In genomic region chr1:69024858-69025257, GRCm38 (mm10) we compare ENCODE assay signal across 10 mouse cellular contexts.
DNase-seq lines count a peak whose midpoint lies in the region; ATAC-seq lines count a peak whose summit lies in the region.
"Had no signal": no experiment of that assay in that cellular context is flagged by ENCODE, and none has a peak within 500 bp of the region (broad histone marks: within the 10 kb centered on the region; RNA-seq: fewer than 3 reads in every experiment).

No protein-coding gene starts in this region.

- H3K4me2 ChIP-seq in forebrain, embryonic 11.5 days (ENCODE audit: low read depth, low read length, severe bottlenecking), result no peak overlapping the region
- H3K4me2 ChIP-seq in midbrain, embryonic 13.5 days (replicated peaks), result no peak overlapping the region; the same call in 1 of the 2 replicates
- H3K4me2 ChIP-seq: stomach, embryonic 15.5 days had no signal

- 15% methylated on average over 3 of the region's 3 CpGs for WGBS in heart, embryonic 10.5 days
- WGBS in forebrain, embryonic 11.5 days, result 5% methylated on average over 3 of the region's 3 CpGs
- WGBS in midbrain, embryonic 13.5 days, result 5% methylated on average over 3 of the region's 3 CpGs

- no peaks in the 10 kb centered on the region for H3K36me3 ChIP-seq in heart, embryonic 10.5 days
- H3K36me3 ChIP-seq in forebrain, embryonic 11.5 days (ENCODE audit: control insufficient read depth, insufficient read depth, low read length), result no peaks in the 10 kb centered on the region
- H3K36me3 ChIP-seq in midbrain, embryonic 13.5 days, result no peaks in the 10 kb centered on the region
- H3K36me3 ChIP-seq: stomach, embryonic 15.5 days had no signal

- DNase-seq in heart, embryonic 10.5 days (ENCODE audit: low spot score), result peak; percentile 77
- no peak for DNase-seq in heart, adult 11 months
- peak; percentile 50 for DNase-seq in forebrain, embryonic 11.5 days (ENCODE audit: low spot score)
- peak; percentile 12 for DNase-seq in kidney, adult 11 months
- no peak for DNase-seq in spleen, postnatal 4 days (ENCODE audit: low spot score in 2 of 2)
- no peak for DNase-seq in frontal cortex, adult 2 months (ENCODE audit: extremely low spot score in 1 of 2, low spot score in 1 of 2)
- DNase-seq in liver, result no peak
- DNase-seq: lung, postnatal 10 days had no signal

- H3K27ac ChIP-seq in heart, embryonic 10.5 days, result peak overlapping the region; percentile 73; the same call in 1 of the 2 replicates
- H3K27ac ChIP-seq in forebrain, embryonic 11.5 days (ENCODE audit: low read depth, low read length), result no peak overlapping the region
- H3K27ac ChIP-seq in midbrain, embryonic 13.5 days, result peak overlapping the region; percentile 58
- H3K27ac ChIP-seq: stomach, embryonic 15.5 days had no signal

- peak; percentile 66 for ATAC-seq in forebrain, embryonic 11.5 days (replicated peaks; ENCODE audit: low FRiP score)
- peak; percentile 91 for ATAC-seq in midbrain, embryonic 13.5 days

- no peaks in the 10 kb centered on the region for H3K9me3 ChIP-seq in heart, embryonic 10.5 days
- no peaks in the 10 kb centered on the region for H3K9me3 ChIP-seq in forebrain, embryonic 11.5 days (ENCODE audit: control insufficient read depth, low read length)
- H3K9me3 ChIP-seq in midbrain, embryonic 13.5 days, result no peaks in the 10 kb centered on the region
- H3K9me3 ChIP-seq: stomach, embryonic 15.5 days had no signal

- H3K27me3 ChIP-seq in heart, embryonic 10.5 days (ENCODE audit: insufficient read depth, poor library complexity, severe bottlenecking), result no peaks in the 10 kb centered on the region
- H3K27me3 ChIP-seq in forebrain, embryonic 11.5 days (ENCODE audit: control insufficient read depth, insufficient read depth, low read length), result peaks cover 14% of the 10 kb centered on the region
- H3K27me3 ChIP-seq in midbrain, embryonic 13.5 days, result no peaks in the 10 kb centered on the region
- H3K27me3 ChIP-seq: stomach, embryonic 15.5 days had no signal

- H3K4me1 ChIP-seq in heart, embryonic 10.5 days, result peaks cover 10% of the 10 kb centered on the region; the same call in 1 of the 2 replicates
- H3K4me1 ChIP-seq in forebrain, embryonic 11.5 days (replicated peaks; ENCODE audit: control insufficient read depth, insufficient read depth, low read length), result peaks cover 1% of the 10 kb centered on the region; the same call in 1 of the 2 replicates
- peaks cover 32% of the 10 kb centered on the region for H3K4me1 ChIP-seq in midbrain, embryonic 13.5 days (replicated peaks)
- H3K4me1 ChIP-seq: stomach, embryonic 15.5 days had no signal

- no peak overlapping the region for H3K9ac ChIP-seq in forebrain, embryonic 11.5 days (ENCODE audit: low read length)
- H3K9ac ChIP-seq in midbrain, embryonic 13.5 days (replicated peaks), result no peak overlapping the region
- H3K9ac ChIP-seq: stomach, embryonic 15.5 days had no signal

- H3K4me3 ChIP-seq in heart, embryonic 10.5 days, result peak overlapping the region; percentile 22; the same call in 1 of the 2 replicates
- no peak overlapping the region for H3K4me3 ChIP-seq in forebrain, embryonic 11.5 days (ENCODE audit: low read depth, low read length)
- no peak overlapping the region for H3K4me3 ChIP-seq in midbrain, embryonic 13.5 days (replicated peaks)
- H3K4me3 ChIP-seq: stomach, embryonic 15.5 days had no signal

Comparison
In these comparisons a context has a peak if more than half of its experiments do, and no peak if none do; other contexts are left out.
1. DNase-seq: peak in heart, embryonic 10.5 days (single experiment), forebrain, embryonic 11.5 days (single experiment) and kidney, adult 11 months (single experiment); none in heart, adult 11 months (single experiment), spleen, postnatal 4 days (0 of 2), frontal cortex, adult 2 months (0 of 2) and liver (single experiment).